8 mouse cellular contexts compared by ENCODE assay signal in the genomic region with DNA sequence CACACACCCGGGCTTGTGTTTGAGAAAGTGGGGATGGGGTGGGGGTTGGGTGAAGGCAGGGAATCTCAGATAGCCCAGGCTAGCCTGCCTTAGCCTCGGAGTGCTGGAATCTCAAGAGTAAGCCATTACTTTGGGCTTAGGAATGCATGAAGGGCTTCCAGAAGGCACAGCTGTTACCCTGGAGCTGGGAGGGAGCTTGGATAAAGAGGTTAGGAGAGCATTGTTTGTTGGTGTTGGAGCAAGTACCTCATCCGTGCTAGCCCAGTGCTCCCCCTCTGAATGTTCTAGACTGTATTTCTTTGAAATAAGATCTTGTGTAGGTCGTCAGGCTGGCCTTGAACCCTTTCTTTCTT. TPM values are rescaled to one million over a fixed set of nuclear protein-coding genes. Genes with fewer than 3 reads are reported as not detected.
DNase-seq lines count a peak whose midpoint lies in the region; ATAC-seq and TF ChIP-seq lines count a peak whose summit lies in the region.

No protein-coding gene starts in this region.

- DNase-seq in kidney, postnatal 0 days (ENCODE audit: low spot score): peak; percentile 79
- no peak for DNase-seq in kidney, postnatal 36 days
- peak; percentile 52 for DNase-seq in brain, embryonic 14.5 days (ENCODE audit: low read depth)
- DNase-seq in urinary bladder, postnatal 36 days (ENCODE audit: low spot score in 2 of 2): no peak
- DNase-seq in adrenal gland, adult 8-10 months: no peak
- DNase-seq in cerebellum, postnatal 14 days: no peak

- no peak for TF ChIP-seq POLR2A in brain, embryonic 14.5 days (IDR thresholded peaks at IDR 0.05; ENCODE audit: borderline replicate concordance, extremely low read depth, insufficient read depth, insufficient read length, poor library complexity, severe bottlenecking)
- no peak for TF ChIP-seq POLR2A in myocyte (IDR thresholded peaks at IDR 0.05; ENCODE audit: insufficient read length, low read depth)

- 6% methylated on average over 4 of the region's 4 CpGs for WGBS in kidney, postnatal 0 days
- WGBS in hindbrain, embryonic 16.5 days: 14% methylated on average over 4 of the region's 4 CpGs

- no peaks in the 10 kb centered on the region for H3K27me3 ChIP-seq in kidney, postnatal 0 days (ENCODE audit: insufficient read depth, low read length)
- peaks cover 7% of the 10 kb centered on the region; the same call in 1 of the 2 replicates for H3K27me3 ChIP-seq in hindbrain, embryonic 16.5 days (replicated peaks; ENCODE audit: control insufficient read depth, insufficient read depth, low read length)
- H3K27me3 ChIP-seq in myocyte (ENCODE audit: control insufficient read depth, insufficient read depth, insufficient read length): no peaks in the 10 kb centered on the region

- ATAC-seq in kidney, postnatal 0 days (replicated peaks; ENCODE audit: low FRiP score, low read depth): no peak
- ATAC-seq in hindbrain, embryonic 16.5 days: no peak

- peaks cover 16% of the 10 kb centered on the region for H3K79me2 ChIP-seq in myocyte (ENCODE audit: control insufficient read depth, insufficient read depth)

- peak overlapping the region; percentile 14 for H3ac ChIP-seq in myocyte (ENCODE audit: control insufficient read depth, insufficient read length)

- TF ChIP-seq CTCF in kidney, postnatal 0 days (IDR thresholded peaks at IDR 0.05; ENCODE audit: low read depth): no peak
- no peak for TF ChIP-seq CTCF in brain, embryonic 14.5 days (IDR thresholded peaks at IDR 0.05; ENCODE audit: borderline replicate concordance, extremely low read depth, insufficient read depth, insufficient read length)

- peaks cover 16% of the 10 kb centered on the region; the same call in 1 of the 2 replicates for H3K4me1 ChIP-seq in kidney, postnatal 0 days (replicated peaks; ENCODE audit: insufficient read depth, low read length)
- H3K4me1 ChIP-seq in hindbrain, embryonic 16.5 days (ENCODE audit: control insufficient read depth, insufficient read depth, low read depth, low read length): peaks cover 4% of the 10 kb centered on the region

- H3K36me3 ChIP-seq in kidney, postnatal 0 days (ENCODE audit: insufficient read depth, low read length): no peaks in the 10 kb centered on the region
- no peaks in the 10 kb centered on the region for H3K36me3 ChIP-seq in hindbrain, embryonic 16.5 days (ENCODE audit: control insufficient read depth, insufficient read depth, low read length)
- H3K36me3 ChIP-seq in myocyte (ENCODE audit: control insufficient read depth, insufficient read depth): no peaks in the 10 kb centered on the region

- peak overlapping the region; percentile 35 for H3K9ac ChIP-seq in kidney, postnatal 0 days (ENCODE audit: low read depth, low read length)
- H3K9ac ChIP-seq in hindbrain, embryonic 16.5 days (ENCODE audit: low read depth, low read length): peak overlapping the region; percentile 62

- peak overlapping the region; percentile 85 for H3K27ac ChIP-seq in kidney, postnatal 0 days
- H3K27ac ChIP-seq in hindbrain, embryonic 16.5 days (ENCODE audit: low read depth, low read length): 0 out of 2 replicates have a peak overlapping the region, but pooled peaks have one; percentile 27

- H3K4me2 ChIP-seq in kidney, postnatal 0 days (ENCODE audit: low read length): peak overlapping the region; percentile 50
- H3K4me2 ChIP-seq in hindbrain, embryonic 16.5 days (ENCODE audit: low read length): peak overlapping the region; percentile 78
- peak overlapping the region; percentile 73 for H3K4me2 ChIP-seq in myocyte (ENCODE audit: low read depth)

- no peaks in the 10 kb centered on the region for H3K9me3 ChIP-seq in kidney, postnatal 0 days (replicated peaks; ENCODE audit: low read length)
- H3K9me3 ChIP-seq in hindbrain, embryonic 16.5 days (ENCODE audit: control insufficient read depth, low read length): no peaks in the 10 kb centered on the region

- H3K4me3 ChIP-seq in kidney, postnatal 0 days (replicated peaks; ENCODE audit: low read depth, low read length): peak overlapping the region; percentile 43
- H3K4me3 ChIP-seq in hindbrain, embryonic 16.5 days (ENCODE audit: low read length): peak overlapping the region; percentile 43
- H3K4me3 ChIP-seq in myocyte: peak overlapping the region; percentile 56

TF ChIP-seq in myocyte, 11 proteins besides CTCF, POLR2A, EP300 and RAD21:
- TF ChIP-seq REST (IDR thresholded peaks at IDR 0.05; ENCODE audit: insufficient read depth, insufficient read length) (no peak), MAX (IDR thresholded peaks at IDR 0.05; ENCODE audit: low read depth) (no peak), MYOG (IDR thresholded peaks at IDR 0.05; ENCODE audit: control insufficient read depth in 1 of 3, insufficient read depth in 1 of 3, insufficient read length in 2 of 3, low read depth in 2 of 3) (peak; percentile 7 to 74 (median 44)), E2F4 (IDR thresholded peaks at IDR 0.05; ENCODE audit: insufficient read depth) (no peak), MYOD1 (IDR thresholded peaks at IDR 0.05; ENCODE audit: control insufficient read depth in 1 of 3, insufficient read length in 2 of 3, low read depth in 2 of 3) (peak in 2 of 3 experiments; percentile 83 to 85), USF1 (IDR thresholded peaks at IDR 0.05; ENCODE audit: low read depth) (no peak), CEBPB (IDR thresholded peaks at IDR 0.05; ENCODE audit: insufficient read depth, poor library complexity, severe bottlenecking) (no peak), POLR2AphosphoS2 (IDR thresholded peaks at IDR 0.05; ENCODE audit: insufficient read length, low read depth) (no peak), TCF3 (IDR thresholded peaks at IDR 0.05; ENCODE audit: insufficient read length, low read depth) (no peak), SRF (IDR thresholded peaks at IDR 0.05; ENCODE audit: control insufficient read depth, insufficient read length, low read depth) (no peak), TCF12 (IDR thresholded peaks at IDR 0.05; ENCODE audit: insufficient read depth, poor library complexity, severe bottlenecking) (no peak)

RNA-seq across cellular contexts. Expression of gene Actb, which starts 22.8 kb away (rescaled TPM):
- polyA plus RNA-seq in kidney, postnatal 0 days (2015; fragmentation: Nextera tagmentation; extraction: Ambion mirVana): 14,836 and 15,514 TPM in 2 replicates
- 3,867 and 5,124 TPM in 2 replicates for polyA plus RNA-seq in brain, embryonic 14.5 days (2012; rRNA removed)
- polyA plus RNA-seq in hindbrain, embryonic 16.5 days (2015; fragmentation: Nextera tagmentation; extraction: Ambion mirVana): 11,512 and 13,219 TPM in 2 replicates
- 2,198 TPM for polyA plus RNA-seq in myocyte (2012; fragmentation: generic; extraction: Trizol)
- 1,000 to 10,000 TPM; 3,015 to 3,481 (median 3,228) TPM for total RNA-seq in adrenal gland, adult 8-10 months (2022)

RNA-seq across cellular contexts. Expression of gene Fscn1, which starts 30.8 kb away (rescaled TPM):
- 175 and 205 TPM in 2 replicates for polyA plus RNA-seq in kidney, postnatal 0 days (2015; fragmentation: Nextera tagmentation; extraction: Ambion mirVana)
- 634 and 658 TPM in 2 replicates for polyA plus RNA-seq in brain, embryonic 14.5 days (2012; rRNA removed)
- 478 and 522 TPM in 2 replicates for polyA plus RNA-seq in hindbrain, embryonic 16.5 days (2015; fragmentation: Nextera tagmentation; extraction: Ambion mirVana)
- polyA plus RNA-seq in myocyte (2012; fragmentation: generic; extraction: Trizol): 180 TPM
- 10 to 100 TPM; 22.0 to 33.6 (median 31.7) TPM for total RNA-seq in adrenal gland, adult 8-10 months (2022)

RNA-seq across cellular contexts. Expression of gene Fbxl18, which starts 34.2 kb away (rescaled TPM):
- polyA plus RNA-seq in kidney, postnatal 0 days (2015; fragmentation: Nextera tagmentation; extraction: Ambion mirVana): 9.6 and 9.9 TPM in 2 replicates
- 28.5 and 34.8 TPM in 2 replicates for polyA plus RNA-seq in brain, embryonic 14.5 days (2012; rRNA removed)
- polyA plus RNA-seq in hindbrain, embryonic 16.5 days (2015; fragmentation: Nextera tagmentation; extraction: Ambion mirVana): 29.7 and 32.9 TPM in 2 replicates
- 7.6 TPM for polyA plus RNA-seq in myocyte (2012; fragmentation: generic; extraction: Trizol)
- 10 to 100 TPM; 14.0 to 18.5 (median 15.1) TPM for total RNA-seq in adrenal gland, adult 8-10 months (2022)

Comparison
In these comparisons a context has a peak if more than half of its experiments do, and no peak if none do; other contexts are left out.
1. DNase-seq: peak in kidney, postnatal 0 days (single experiment) and brain, embryonic 14.5 days (single experiment); none in kidney, postnatal 36 days (0 of 2), urinary bladder, postnatal 36 days (0 of 2), adrenal gland, adult 8-10 months (single experiment) and cerebellum, postnatal 14 days (0 of 2).
2. Peak in every context shown above with its lines, with median percentiles within 50 percentile points of each other: H3K4me2 ChIP-seq and H3K4me3 ChIP-seq.